Mouse (Mus musculus) spleen, embryonic (tissue): ENCODE results near the gene Pigl.

Experiments used
- CTCF ChIA-PET: fragments of 350-600 bp; sonication (Branson Sonifier 250); formaldehyde crosslinking; loops from one replicate; lab custom pipeline; 2022; lab: Charles Lee

The Pigl gene

DNA sequence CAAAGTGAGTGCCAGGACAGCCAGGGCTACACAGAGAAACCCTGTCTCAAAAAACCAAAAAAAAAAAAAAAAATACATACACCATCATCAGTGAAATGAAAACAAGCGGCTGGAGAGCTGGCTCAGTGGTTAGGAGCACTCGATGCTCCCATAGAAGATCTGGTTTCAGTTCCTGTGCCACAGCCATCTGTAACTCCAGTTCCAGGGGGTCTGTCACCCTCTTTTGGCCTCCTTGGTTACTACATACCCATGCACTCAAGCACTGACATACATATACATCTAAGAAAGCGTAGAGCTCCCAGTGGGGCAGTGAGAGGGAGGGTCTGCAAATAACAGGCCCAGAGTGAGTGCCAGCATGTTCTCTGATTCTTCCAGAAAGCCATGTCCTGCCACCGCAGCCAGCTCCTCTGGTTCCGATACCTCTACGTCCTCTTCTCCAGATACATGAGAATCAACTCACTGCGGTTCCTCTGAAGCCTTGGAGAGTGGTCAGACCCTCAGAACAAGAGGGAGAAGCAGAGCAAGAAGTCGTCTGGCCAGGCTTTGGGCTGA, 54.3 kb downstream of the Pigl start:
- CTCF ChIA-PET: no interaction called here

DNA sequence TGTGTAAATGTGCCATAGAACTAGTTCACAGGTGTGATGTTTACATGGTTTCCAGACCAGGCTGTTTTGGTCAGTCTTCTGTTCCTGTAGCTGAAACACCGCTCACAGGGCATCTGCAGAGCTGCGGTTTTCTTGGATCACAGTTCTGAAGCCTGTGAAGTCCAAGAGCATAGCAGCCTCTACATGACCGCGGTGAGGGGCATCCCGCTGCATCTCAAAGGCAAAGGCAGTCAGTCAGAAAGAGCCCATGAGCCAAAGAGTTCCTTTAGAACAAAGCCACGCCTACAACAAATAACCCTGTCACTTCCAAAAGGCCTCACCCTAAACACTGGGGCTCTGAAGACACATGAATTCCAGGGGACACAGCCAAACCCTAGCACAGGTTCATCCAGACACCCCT, 55.1 kb downstream of the Pigl start:
- CTCF ChIA-PET: no interaction called here

DNA sequence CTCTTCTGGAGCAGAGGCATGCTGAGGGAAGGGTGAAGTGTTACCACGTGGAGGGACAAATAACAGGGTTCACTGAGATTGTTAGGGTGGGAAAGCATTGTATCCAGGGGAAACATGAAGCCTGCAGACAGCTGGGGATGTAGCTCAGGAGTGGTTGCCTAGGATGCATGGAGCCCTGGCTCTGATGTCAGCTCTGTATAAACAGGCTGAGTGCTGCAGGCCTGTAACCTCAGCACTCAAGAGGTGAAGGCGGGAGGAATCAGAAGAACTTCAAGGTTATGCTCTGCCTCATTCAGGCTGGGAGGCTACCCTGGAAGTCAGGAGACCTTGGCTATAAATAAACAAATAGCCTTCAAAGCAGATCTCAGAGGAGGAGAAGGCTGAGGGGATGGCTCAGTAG, 60.7 kb downstream of the Pigl start:
- CTCF ChIA-PET: interaction anchor here (0.6 kb wide), 1 partner anchor 15 kb away, joined by 3 read pairs; no protein-coding TSS in a partner anchor

DNA sequence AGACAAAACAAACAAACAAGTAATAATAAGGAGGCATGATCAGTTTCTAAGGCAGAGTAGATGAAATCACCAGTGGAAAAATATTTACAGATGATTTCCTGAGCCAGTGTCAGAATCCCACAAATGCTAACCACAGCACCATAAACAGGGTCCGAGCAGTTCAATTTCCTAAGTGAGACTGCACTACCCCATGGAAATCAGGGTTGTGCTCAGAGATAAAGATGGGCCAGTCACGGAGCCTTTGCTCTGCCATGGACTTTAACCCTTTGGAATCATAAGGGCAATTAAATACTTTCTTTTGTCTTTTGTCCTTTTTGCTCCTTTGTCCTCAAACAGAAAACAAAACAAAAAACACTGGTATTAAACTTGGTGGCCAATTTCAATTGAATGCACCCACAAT, 64.0 kb downstream of the Pigl start:
- CTCF ChIA-PET: no interaction called here

DNA sequence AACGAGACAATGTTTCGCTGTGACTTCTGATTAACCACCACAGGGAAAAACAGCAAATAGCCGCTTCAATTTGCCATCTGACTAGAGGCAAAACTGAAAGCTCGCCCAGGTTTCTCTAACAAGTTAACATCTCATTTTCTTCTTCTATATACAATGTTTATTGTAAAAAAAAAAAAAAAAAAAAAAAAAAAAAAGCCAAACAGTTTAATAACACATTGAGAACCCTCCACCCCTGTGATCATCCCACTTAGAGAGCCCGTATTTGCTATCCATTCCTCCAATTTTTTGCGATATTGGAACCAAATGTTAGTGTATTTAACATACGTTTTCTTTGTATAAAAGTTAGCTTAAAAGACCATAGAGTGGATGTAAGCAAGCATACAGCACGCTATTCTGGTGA, 78.8 kb downstream of the Pigl start:
- CTCF ChIA-PET: no interaction called here

DNA sequence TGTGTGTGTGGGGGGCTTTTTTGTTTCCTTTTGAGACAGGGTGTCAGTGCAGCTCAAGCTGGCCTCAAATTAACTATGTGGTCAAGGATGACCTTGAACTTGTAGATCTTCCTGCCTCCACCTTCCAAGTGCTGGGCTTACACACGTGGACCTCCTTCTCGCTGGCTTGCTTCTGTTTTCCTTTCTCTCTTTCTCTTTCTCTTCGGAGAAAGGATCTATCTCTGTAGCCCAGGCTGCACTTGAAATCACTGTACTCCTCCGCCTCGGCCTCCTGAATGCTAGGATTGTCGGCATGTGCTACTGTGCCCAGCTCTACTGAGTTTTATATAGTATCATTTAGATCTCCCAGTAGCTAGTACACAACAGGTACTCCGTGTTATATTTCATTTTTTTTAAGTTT, 79.3 kb downstream of the Pigl start:
- CTCF ChIA-PET: no interaction called here

DNA sequence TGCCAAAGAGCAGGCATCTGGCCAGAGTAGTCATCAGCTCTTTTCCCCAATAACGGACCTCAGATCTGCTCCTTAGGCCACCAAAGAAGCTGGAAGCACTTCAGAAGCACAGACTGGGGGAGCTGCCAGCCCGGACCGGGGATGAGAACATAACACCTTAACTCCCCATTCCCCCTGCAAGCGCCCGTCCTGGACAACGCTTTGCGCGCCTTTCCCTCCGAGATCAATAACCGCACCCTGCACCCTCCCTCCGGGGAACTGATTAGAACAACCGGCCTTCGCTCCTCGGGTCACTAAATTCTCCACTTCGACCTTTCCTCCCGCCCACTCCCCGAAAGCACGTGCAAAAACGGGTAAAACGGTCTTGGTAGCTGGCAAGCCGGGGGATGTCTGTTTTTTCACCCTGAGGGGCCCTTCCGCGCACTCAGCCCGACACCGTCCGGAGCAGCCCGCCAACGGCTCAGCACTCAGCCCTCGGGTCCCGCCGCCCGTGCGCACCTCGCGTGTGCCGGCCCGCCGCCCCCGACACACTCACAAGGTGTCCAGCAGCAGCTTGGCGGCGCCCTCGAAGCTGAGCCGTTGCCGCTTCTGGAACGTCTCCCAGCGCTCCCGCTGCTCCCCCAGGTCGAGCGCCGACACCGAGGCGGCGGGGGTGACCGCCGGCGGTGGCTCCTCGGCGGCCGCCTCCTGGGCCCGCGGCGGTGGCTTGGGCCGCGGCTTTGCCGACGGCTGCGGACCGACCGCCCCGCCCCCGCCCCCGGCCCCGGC, 80.2 kb downstream of the Pigl start:
- CTCF ChIA-PET: no interaction called here

DNA sequence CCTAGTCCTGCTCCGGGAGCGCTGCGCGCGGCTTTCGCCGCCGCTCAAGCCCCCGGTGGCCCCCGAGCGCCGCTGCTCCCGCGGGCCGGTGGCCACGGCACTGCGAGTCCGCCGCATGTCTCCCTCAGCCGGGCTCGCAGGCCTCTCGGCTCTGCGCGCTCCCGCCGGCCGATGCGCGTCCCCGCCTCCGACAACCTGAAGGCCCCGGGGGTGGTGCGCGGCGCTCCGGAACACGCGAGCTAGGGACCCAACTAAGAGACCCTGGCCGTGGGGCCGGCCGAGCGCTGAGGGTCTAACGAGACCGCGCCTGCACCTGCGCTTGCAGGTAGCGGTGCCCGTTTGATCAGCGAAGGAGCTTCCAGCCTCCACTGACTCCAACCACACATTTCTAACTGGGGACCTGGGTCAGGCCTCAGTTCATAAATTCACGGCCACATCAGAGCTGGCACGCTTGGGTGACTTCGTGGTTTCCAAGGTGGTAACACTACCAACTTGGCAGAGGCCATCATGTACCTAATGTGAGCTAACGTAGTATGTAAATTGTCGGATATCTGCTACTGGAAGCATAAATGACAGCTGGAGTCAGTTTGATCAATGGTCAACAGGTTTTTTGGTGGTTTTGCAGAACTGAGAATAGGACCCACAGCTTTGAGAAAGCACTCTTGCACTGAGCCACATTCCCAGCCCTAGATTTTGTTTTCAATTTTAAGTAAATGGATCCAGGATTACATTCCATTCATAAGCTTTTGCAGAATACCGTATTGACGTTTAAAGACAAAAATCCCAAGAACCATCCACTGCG, 81.0 kb downstream of the Pigl start, which contains the start of gene Cenpv:
Gene Cenpv, minus strand, starts transcription at position 173 of the 802 bp plus-strand sequence.
- CTCF ChIA-PET: interaction anchor here (0.6 kb wide), 1 partner anchor 19 kb away, joined by 8 read pairs; no protein-coding TSS in a partner anchor

DNA sequence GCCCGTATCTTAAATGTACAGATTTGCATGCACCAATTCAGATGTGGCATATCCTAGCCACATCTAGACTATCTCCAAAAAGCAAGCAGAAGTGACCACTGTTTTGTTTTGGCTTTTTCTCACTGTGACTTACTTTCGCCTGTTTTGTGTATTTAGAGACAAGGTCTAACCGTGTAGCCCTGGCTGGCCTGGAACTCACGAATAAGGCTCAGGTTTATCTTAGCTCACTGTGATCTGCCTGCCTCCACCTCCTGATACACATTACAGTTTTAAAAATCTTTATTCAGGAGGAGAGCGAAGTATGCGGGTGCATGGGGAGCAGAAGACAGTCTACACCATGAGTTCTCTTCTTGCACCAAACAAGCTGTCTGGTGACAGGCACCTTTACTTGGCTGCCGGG, 81.9 kb downstream of the Pigl start:
- CTCF ChIA-PET: no interaction called here

DNA sequence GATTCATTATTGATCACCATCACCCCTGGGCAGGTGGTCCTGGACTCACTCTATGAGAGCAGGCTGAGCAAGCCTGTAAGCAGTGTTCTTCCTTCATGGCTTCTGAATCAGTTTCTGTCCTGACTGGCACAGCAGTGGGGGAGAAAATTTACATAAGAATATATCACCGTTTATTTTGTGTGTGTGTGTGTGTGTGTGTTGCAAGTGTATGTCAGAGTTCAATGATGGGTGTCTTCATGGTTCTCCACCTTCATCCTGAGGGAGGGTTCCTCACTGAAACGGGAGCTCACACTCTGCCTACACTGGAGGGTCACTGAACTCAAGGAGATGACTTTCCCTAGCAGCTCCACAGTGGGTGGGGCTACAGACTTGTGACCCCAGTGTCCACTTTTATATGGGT, 82.7 kb downstream of the Pigl start:
- CTCF ChIA-PET: no interaction called here

DNA sequence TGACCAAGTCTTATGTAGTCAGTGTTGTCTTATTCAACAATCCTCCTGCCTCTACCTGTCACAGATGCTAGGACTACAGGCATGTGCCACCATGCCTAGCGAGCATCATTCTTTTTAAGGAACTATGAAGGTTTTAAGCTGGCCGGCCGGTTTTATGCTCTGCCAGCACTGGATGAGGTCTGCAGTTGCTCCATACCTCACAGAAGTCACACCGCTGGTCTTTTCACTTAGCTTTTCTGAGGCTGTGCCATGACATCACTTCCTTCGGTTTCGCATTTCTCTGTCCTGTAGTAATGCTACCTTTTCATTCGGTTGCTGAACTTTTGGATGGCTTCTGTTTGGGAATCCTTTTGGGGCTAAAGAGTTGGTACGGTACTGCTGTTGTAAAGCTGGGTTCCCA, 83.3 kb downstream of the Pigl start:
- CTCF ChIA-PET: no interaction called here

DNA sequence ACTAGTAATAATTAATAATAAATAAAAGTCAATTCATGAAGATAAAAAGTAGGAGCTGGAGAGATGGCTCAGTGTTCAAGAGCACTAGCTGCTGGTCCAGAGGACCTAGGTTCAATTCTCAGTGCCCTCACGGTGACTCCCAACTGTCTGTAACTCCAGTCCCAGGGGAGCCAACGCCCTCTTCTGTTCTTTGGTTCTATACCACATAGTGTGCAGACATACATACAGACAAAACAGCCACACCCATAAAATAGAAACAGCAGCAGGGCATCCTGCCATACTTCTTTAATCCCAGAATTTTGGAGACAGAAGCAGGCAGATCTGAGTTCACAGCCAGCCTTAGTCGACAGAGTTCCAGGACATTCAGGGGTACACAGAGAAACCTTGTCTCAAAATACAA, 85.7 kb downstream of the Pigl start:
- CTCF ChIA-PET: no interaction called here

DNA sequence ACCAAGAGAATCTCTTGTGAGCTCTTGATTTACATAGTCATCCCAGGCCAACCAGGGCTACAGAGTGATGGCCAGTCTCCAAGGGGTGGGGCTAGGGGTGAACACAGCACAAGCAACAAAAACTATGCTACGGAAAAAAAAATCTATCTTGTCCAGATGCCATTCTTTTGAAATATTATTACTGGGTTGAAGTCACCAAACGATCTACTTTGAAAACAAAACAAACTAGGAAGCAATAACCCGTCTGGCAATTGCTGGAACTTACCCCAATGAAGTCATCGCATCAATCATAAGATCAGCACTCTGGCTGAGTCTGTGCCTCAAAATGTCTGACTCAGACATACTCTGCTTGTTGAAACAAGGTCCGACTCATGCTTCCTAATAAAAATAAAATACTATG, 91.5 kb downstream of the Pigl start:
- CTCF ChIA-PET: interaction anchor here (0.6 kb wide), 1 partner anchor 1740 kb away, joined by 3 read pairs; no protein-coding TSS in a partner anchor

DNA sequence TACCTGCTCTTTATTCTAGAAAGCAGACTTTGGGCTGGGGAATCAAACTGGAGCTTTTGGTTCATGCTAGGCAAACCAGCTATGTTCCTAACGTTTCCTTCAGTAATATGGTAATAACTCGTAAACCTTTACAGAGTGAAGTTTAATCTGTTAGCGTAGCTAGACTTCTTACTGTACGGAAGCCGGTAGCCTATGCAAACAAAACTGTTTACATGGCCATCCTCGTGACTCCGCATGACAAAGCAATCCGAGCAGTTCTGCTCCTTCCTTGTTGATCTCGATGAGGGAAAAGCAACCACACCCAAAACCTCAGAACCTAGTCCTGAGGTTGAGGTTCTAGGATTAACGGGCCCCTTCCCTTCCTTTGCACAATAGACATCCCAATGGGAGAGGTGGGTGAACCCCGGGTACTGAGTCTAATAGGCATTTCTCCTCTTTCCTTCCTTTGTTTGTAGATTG, 92.0 kb downstream of the Pigl start:
- CTCF ChIA-PET: interaction anchor here (1.1 kb wide), 1 partner anchor 22 kb away, joined by 4 read pairs; no protein-coding TSS in a partner anchor

DNA sequence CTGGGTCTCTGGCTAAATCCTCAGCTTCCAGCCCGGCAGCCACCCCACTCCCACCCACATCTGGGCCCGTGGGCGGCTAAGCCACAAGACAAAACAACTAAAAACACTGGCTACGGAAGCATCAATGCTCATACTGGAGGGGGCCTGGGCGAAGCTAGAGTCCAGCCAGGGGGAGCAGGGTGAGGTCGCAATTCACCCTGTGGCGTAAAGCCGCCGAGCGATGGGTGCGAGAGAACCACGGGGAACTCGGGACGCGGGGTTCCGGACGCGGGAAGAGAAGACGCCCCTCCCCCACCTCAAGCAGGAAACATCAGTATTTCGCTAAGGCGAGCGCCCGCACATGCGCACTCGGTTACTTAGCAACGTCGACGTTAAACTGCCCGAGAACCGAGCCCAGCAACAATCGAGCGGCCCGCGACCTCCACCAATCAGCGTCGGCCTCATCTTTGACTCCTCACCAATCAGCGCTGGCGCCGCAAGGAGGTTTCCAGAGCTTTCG, 92.5 kb downstream of the Pigl start, which contains the start of gene Ubb:
Gene Ubb, plus strand, starts transcription at position 445 of the 499 bp plus-strand sequence.
- CTCF ChIA-PET: interaction anchor here (1.1 kb wide), 1 partner anchor 22 kb away, joined by 4 read pairs; no protein-coding TSS in a partner anchor

DNA sequence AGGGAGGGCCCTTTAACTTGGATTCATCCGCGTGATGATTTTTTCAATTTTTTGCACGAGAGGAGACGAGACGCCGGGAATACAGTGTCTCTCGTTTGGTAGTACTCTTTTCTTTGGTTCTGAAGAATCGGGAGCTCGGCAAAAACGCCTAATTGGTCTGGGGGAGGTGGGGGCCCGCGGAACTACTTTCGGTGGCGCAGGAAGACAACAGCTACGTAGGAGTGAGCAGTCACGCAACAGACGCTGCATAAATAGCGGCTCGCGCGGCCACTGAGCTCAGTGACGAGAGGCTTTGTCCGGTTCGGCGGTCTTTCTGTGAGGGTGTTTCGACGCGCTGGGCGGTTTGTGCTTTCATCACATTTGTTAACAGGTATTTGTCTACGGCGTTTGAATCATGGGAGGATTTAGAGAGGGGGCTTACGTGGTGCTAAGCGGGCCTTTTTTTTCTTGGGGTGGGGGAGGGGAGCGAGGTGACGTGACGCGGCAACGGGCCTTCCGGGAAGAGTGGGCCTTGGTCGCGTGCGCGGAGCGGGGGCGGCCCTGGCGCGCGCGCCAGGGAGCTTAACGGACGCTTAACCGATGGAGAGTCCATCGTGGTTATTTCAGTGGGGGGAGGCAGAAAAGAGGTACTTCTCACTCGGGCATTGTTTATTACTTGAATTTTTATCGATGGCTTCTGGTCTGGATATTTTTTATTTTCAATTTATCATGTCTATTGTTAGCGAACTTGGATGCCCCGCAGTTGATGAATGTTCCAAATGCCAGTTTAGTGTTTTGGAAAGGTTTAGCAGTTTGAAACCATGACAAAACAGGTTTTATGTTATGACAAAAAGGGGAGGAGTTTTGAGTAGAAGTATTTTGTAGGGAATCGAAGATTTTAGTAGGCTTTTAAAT, 93.2 kb downstream of the Pigl start:
- CTCF ChIA-PET: interaction anchor here (1.1 kb wide), 1 partner anchor 23 kb away, joined by 4 read pairs; no protein-coding TSS in a partner anchor

DNA sequence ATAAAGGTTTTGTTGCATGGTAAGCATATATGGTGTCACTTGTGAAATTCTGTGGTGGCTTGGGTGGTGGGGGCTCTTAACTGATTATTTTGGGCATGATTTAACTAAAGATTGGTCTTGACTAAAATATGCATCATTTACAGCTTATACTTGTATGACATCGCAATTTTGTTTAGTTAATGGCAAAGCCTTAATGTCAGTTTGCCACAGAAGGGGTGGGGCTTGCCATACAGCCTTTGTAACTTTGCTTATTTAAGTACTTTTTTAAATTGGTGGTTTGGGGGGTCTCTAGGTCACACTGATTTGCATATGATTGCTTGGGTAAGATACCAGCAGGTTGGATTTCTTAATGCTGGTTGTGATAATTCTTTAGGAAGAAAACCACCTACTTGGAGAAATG, 94.9 kb downstream of the Pigl start:
- CTCF ChIA-PET: interaction anchor here (0.6 to 0.7 kb wide), 3 partner anchors 21 to 84 kb away, joined by 3 read pairs; partner anchors contain the start of gene Trpv2

DNA sequence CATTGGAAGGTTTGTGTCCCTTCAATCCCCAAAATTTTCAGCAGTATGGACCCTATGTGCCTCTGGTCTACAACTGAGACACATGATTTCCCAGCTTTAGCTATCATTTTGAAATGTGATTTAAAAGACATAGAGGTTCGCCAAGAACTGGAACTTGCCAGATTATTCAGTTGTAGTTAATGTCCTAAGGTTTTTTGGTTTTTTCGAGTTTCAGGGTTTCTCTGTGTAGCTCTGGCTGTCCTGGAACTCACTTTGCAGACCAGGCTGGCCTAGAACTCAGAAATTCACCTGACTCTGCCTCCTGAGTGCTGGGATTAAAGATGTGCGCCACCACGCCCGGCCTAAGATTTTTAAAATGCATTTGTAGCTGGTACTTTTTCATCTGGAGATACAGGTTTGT, 95.4 kb downstream of the Pigl start:
- CTCF ChIA-PET: interaction anchor here (0.6 kb wide), 2 partner anchors 46 to 83 kb away, joined by 3 read pairs; no protein-coding TSS in a partner anchor

DNA sequence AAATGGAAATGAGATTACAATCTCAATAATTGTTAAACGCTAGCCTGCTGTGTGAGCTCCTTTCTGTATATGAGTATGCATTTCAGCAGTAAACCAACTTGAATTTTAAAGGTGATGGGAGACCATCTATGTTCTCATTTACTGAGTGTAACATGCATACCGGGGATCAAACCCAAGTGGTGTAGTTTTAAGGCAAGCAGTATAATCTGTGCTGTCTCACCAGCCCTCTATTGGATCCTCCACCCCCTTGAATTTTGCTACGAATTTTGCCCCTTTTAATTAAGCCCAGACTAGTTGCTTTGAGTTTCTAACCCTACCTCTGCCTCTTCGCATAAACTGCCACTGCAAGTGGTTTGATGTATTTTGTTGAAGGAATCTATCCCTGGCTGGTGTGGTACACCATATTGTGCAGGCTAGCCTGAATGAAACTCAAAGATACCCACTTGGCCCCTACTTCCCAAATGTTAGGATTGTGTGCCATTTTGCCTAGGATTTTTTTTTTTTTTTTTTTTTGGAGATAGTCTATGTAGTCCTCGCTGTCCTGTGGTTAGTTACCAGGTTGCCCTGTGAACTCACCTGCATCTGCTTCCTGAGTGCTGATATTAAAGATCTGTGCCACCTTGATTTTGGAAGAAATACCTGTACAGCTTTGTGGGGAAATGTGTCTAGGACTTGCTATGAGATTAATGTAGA, 96.0 kb downstream of the Pigl start:
- CTCF ChIA-PET: interaction anchor here (0.7 kb wide), 1 partner anchor 20 kb away, joined by 7 read pairs; the partner anchor contains the start of gene Trpv2
